Mouse (Mus musculus) spleen, adult 2 months (tissue): ENCODE data around the gene Tada2a.

Experiments
- CTCF ChIP-seq: fragments of 200-500 bp; IDR thresholded peaks from 2 replicates; pipeline ENCODE4 v1.5.1; 2011; ENCODE audit warnings: mild to moderate bottlenecking, inconsistent platforms; ENCODE audit not compliant: insufficient read depth, insufficient read length, insufficient replicate concordance; ENCODE audit errors: extremely low read depth
- POLR2A ChIP-seq: fragments of 200-500 bp; IDR thresholded peaks from 2 replicates; pipeline ENCODE4 v1.6.1; 2011; ENCODE audit warnings: low read depth, low read length, inconsistent platforms

- TF ChIP-seq CTCF = no peak
- TF ChIP-seq POLR2A = no peak
Measured at GRCm38 (mm10) chr11:84097251-84097998, 32.0 kb downstream of the Tada2a start.
